Mouse (Mus musculus) spleen, adult 2 months (tissue): ENCODE measurements around the gene Abcb1a. TPM values are rescaled to one million over a fixed set of nuclear protein-coding genes. Genes with fewer than 3 reads are reported as not detected.

Source experiments
- DNase-seq, 2 experiments: peaks; one replicate each; pipeline versions ENCODE4 v3.0.0 to v3.0.0-alpha.2; 2012 to 2021; ENCODE audit warnings: low spot score in 2 of 2, low read depth in 1 of 2
- H3K27ac ChIP-seq: fragments of 200-500 bp; 2 replicates; pipeline ENCODE4 v1.5.1; 2012; ENCODE audit warnings: low read length, inconsistent platforms; ENCODE audit not compliant: insufficient read depth
- H3K27me3 ChIP-seq: fragments of 200-500 bp; 2 replicates; pipeline ENCODE4 v1.6.1; 2012; ENCODE audit warnings: mild to moderate bottlenecking, moderate library complexity, low read length, inconsistent platforms; ENCODE audit not compliant: control insufficient read depth, insufficient read depth
- H3K36me3 ChIP-seq: fragments of 200-500 bp; 2 replicates; pipeline ENCODE4 v1.6.1; 2012; ENCODE audit warnings: mild to moderate bottlenecking, low read length, inconsistent platforms; ENCODE audit not compliant: control insufficient read depth, insufficient read depth
- H3K4me1 ChIP-seq: fragments of 200-500 bp; 2 replicates; pipeline ENCODE4 v1.6.1; 2011; ENCODE audit warnings: inconsistent platforms; ENCODE audit not compliant: control insufficient read depth, insufficient read depth, insufficient read length
- H3K4me3 ChIP-seq: fragments of 200-500 bp; 2 replicates; pipeline ENCODE4 v1.5.1; 2011; ENCODE audit warnings: mild to moderate bottlenecking, inconsistent platforms; ENCODE audit not compliant: insufficient read depth, insufficient read length; ENCODE audit errors: extremely low read depth
- CTCF ChIP-seq: fragments of 200-500 bp; IDR thresholded peaks from 2 replicates; pipeline ENCODE4 v1.5.1; 2011; ENCODE audit warnings: mild to moderate bottlenecking, inconsistent platforms; ENCODE audit not compliant: insufficient read depth, insufficient read length, insufficient replicate concordance; ENCODE audit errors: extremely low read depth
- POLR2A ChIP-seq: fragments of 200-500 bp; IDR thresholded peaks from 2 replicates; pipeline ENCODE4 v1.6.1; 2011; ENCODE audit warnings: low read depth, low read length, inconsistent platforms
- WGBS: fragments of 180-500 bp; shearing (Covaris S2); methylation state at CpG from one replicate; pipeline ENCODE4 v1.1.7; 2018; 5-methylcytosine and 5-hydroxymethylcytosine counted together
- polyA plus RNA-seq: library from polyadenylated mRNA; depleted of rRNA; stranded (reverse); fragments of >200 nt; gene quantifications from 2 replicates; pipeline ENCODE4 v1.2.3, GENCODE M21; 2012; rRNA removed

Abcb1a gene
- polyA plus RNA-seq: 2.6 and 2.9 TPM in 2 replicates

DNA sequence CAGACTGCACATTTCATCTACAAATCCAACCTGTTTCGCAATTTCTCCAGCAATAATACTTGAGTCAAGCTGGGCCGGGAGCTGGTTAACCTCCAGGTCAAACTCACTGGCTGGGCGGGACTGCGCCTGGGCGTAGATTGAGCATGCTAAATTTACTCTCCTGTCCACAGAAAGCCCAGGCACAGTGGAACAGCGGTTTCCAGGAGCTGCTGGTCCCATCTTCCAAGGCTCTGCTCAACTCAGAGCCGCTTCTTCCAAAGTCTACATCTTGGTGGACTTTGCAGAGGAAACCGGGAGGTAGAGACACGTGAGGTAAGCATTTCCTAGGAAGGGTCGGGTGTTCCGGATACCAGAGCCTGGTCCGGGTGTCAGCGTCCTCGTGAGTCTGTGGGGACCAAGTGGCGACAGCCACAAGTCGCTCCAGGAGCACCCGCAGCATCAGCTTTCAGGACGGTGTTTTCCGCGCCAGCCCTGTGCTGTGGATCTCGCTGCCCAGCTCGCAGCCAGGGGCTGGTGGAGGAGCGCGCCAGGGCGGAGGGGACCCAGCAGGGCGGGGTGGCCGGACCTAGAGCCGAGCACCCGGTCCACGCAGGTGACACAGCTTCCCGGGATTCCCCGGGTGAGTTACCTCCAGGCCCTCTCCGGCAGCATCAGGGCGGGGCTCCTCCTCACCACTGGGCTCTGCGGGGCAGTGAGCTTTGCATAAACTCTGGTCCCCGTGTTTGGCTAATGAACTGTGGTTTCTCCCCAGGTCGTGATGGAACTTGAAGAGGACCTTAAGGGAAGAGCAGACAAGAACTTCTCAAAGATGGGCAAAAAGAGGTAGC lies at the start of gene Abcb1a:
TSS of gene Abcb1a (plus strand) at position 167 of the 827 bp plus-strand sequence.
- WGBS: 8% methylated on average over 37 of the region's 37 CpGs

DNA sequence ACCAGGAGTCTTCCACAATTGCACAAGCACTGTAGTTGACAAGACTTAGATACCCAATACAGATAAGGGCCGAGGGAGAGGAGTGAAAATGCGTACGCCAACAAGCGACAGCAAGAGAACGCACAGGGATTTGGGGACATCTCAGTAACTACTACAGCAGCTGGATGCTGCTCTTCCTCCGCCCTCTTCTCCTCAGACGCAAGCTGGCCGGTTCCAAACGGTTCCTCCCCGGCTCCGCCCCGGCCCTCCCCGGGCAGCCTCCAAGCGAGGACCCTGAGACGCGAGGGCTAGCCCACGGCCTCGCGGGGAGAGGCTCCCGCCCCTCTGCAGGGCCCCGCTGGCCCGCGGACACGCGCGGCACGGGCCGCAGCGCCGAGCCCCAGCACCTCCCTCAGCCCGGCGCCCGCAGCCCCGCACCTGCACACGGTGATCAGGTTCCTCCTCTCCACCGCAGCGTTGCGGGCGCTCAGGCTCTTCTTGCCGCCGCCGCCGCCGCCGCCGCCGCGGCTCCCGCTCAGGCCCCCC lies 37.7 kb upstream of the Abcb1a start:
- TF ChIP-seq POLR2A: no peak
- TF ChIP-seq CTCF: no peak
- Histone ChIP-seq H3K27me3 (peaks cover 3% of the 10 kb centered on the region; the same call in 1 of the 2 replicates), H3K4me1 (no peaks in the 10 kb centered on the region), H3K36me3 (no peaks in the 10 kb centered on the region), H3K27ac (peak overlapping the region; percentile 55), H3K4me3 (peak overlapping the region; percentile 92)
- peak in 1 of 2 experiments; percentile 24 for DNase-seq
- 1% methylated on average over 49 of the region's 49 CpGs for WGBS

More for the DNA sequence above, at the start of gene Abcb1a:
- H3K4me3 ChIP-seq: peak within 1 kb of the TSS; percentile 61
- peak; percentile 32 to 36 for DNase-seq
- TF ChIP-seq POLR2A (no peak), CTCF (no peak)
- H3K27me3 ChIP-seq: no peaks in the 10 kb centered on the region
- peaks cover 3% of the 10 kb centered on the region; the same call in 1 of the 2 replicates for H3K4me1 ChIP-seq
- peak within 1 kb of the TSS; percentile 21; the same call in 1 of the 2 replicates for H3K27ac ChIP-seq
- H3K36me3 ChIP-seq: no peaks in the 10 kb centered on the region

GRCm38 (mm10) chr5:8622596-8623231 lies 37.2 kb upstream of the Abcb1a start, which contains the start of gene Rundc3b:
Gene Rundc3b (minus strand): TSS chr5:8622952.
- Histone ChIP-seq H3K27ac (peak within 1 kb of the TSS; percentile 55), H3K36me3 (no peaks in the 10 kb centered on the region), H3K4me3 (peak within 1 kb of the TSS; percentile 92), H3K27me3 (peaks cover 3% of the 10 kb centered on the region; the same call in 1 of the 2 replicates), H3K4me1 (no peaks in the 10 kb centered on the region)
- under 1% methylated on average over 58 of the region's 74 CpGs for WGBS
- TF ChIP-seq POLR2A: no peak
- TF ChIP-seq CTCF: no peak
- DNase-seq: peak; percentile 79 to 82

GRCm38 (mm10) chr5:8632901-8633300 lies 27.0 kb upstream of the Abcb1a start:
- Histone ChIP-seq H3K27ac (no peak overlapping the region), H3K36me3 (no peaks in the 10 kb centered on the region), H3K27me3 (no peaks in the 10 kb centered on the region), H3K4me1 (no peaks in the 10 kb centered on the region), H3K4me3 (no peak overlapping the region)
- DNase-seq: no peak
- no peak for TF ChIP-seq POLR2A
- no peak for TF ChIP-seq CTCF
- 84% methylated on average over 3 of the region's 3 CpGs for WGBS

GRCm38 (mm10) chr5:8634489-8634975 lies 25.3 kb upstream of the Abcb1a start:
- no peak for DNase-seq
- Histone ChIP-seq H3K4me1 (no peaks in the 10 kb centered on the region), H3K27me3 (no peaks in the 10 kb centered on the region), H3K4me3 (no peak overlapping the region), H3K27ac (no peak overlapping the region), H3K36me3 (no peaks in the 10 kb centered on the region)
- no peak for TF ChIP-seq CTCF
- TF ChIP-seq POLR2A: no peak

DNA sequence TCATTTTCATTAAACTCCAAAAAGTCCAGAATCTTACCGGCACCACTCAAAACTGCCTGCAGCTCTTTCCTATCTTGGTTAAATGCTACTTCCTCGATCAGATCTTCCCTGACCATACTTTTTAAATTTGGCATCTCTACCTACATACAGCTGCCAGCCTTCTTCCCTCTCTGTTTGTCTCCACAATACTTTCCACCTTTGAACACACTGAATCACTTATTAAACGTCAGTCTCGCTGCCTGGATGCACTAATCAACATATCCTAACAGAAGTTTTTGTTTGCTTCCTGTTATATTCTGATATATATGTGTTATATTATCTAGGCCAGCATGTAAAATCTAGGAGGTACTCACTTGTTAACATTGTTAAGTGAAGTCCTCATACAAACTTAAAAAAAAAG lies 11.6 kb upstream of the Abcb1a start:
- Histone ChIP-seq H3K4me1 (no peaks in the 10 kb centered on the region), H3K27me3 (no peaks in the 10 kb centered on the region), H3K27ac (no peak overlapping the region), H3K36me3 (no peaks in the 10 kb centered on the region), H3K4me3 (no peak overlapping the region)
- DNase-seq: no peak
- WGBS: 53% methylated on average over 4 of the region's 4 CpGs
- TF ChIP-seq CTCF (no peak), POLR2A (no peak)
